7 mouse cellular contexts compared by ENCODE assay signal in genomic region chr15:83593702-83594512, GRCm38 (mm10). TPM values are rescaled to one million over a fixed set of nuclear protein-coding genes. Genes with fewer than 3 reads are reported as not detected.
DNase-seq lines count a peak whose midpoint lies in the region; ATAC-seq and TF ChIP-seq lines count a peak whose summit lies in the region.

No protein-coding gene starts in this region.

- H3K27me3 ChIP-seq in embryonic facial prominence, embryonic 10.5 days (replicated peaks; ENCODE audit: low read depth, poor library complexity, severe bottlenecking), result no peaks in the 10 kb centered on the region
- H3K27me3 ChIP-seq in intestine, postnatal 0 days (replicated peaks; ENCODE audit: control insufficient read depth, insufficient read depth, low read length), result no peaks in the 10 kb centered on the region
- no peaks in the 10 kb centered on the region for H3K27me3 ChIP-seq in neural tube, embryonic 12.5 days (replicated peaks)

- peak; percentile 60 for ATAC-seq in intestine, postnatal 0 days
- ATAC-seq in neural tube, embryonic 12.5 days (ENCODE audit: low FRiP score, low read depth), result peak; percentile 58; the same call in 1 of the 2 replicates

- WGBS in embryonic facial prominence, embryonic 10.5 days, result 12% methylated on average over 19 of the region's 19 CpGs
- 11% methylated on average over 19 of the region's 19 CpGs for WGBS in intestine, postnatal 0 days
- 11% methylated on average over 19 of the region's 19 CpGs for WGBS in neural tube, embryonic 12.5 days

- H3K4me2 ChIP-seq in intestine, postnatal 0 days (replicated peaks; ENCODE audit: low read depth), result peak overlapping the region; percentile 81
- H3K4me2 ChIP-seq in neural tube, embryonic 12.5 days (replicated peaks), result peak overlapping the region; percentile 78

- H3K4me3 ChIP-seq in embryonic facial prominence, embryonic 10.5 days, result peak overlapping the region; percentile 90
- H3K4me3 ChIP-seq in intestine, postnatal 0 days (ENCODE audit: low read depth, low read length), result peak overlapping the region; percentile 71
- H3K4me3 ChIP-seq in neural tube, embryonic 12.5 days, result peak overlapping the region; percentile 89

- H3K9ac ChIP-seq in intestine, postnatal 0 days (ENCODE audit: low read depth, low read length), result peak overlapping the region; percentile 54; the same call in 1 of the 2 replicates
- H3K9ac ChIP-seq in neural tube, embryonic 12.5 days, result peak overlapping the region; percentile 78

- peak overlapping the region; percentile 88 for H3K27ac ChIP-seq in embryonic facial prominence, embryonic 10.5 days (replicated peaks)
- peak overlapping the region; percentile 9; the same call in 1 of the 2 replicates for H3K27ac ChIP-seq in intestine, postnatal 0 days (ENCODE audit: low read depth, low read length)
- no peak overlapping the region for H3K27ac ChIP-seq in neural tube, embryonic 12.5 days

- DNase-seq in 3134 (ENCODE audit: extremely low read depth, insufficient read length, low spot score), result peak; percentile 43
- DNase-seq in 416B (ENCODE audit: low read depth), result peak; percentile 71
- peak; percentile 56 for DNase-seq in embryonic facial prominence, embryonic 10.5 days (ENCODE audit: low spot score)
- DNase-seq in adrenal gland, postnatal 14 days, result no peak
- no peak for DNase-seq in right cerebral cortex, postnatal 14 days

- H3K36me3 ChIP-seq in embryonic facial prominence, embryonic 10.5 days (replicated peaks), result peaks cover 39% of the 10 kb centered on the region
- H3K36me3 ChIP-seq in intestine, postnatal 0 days (ENCODE audit: control insufficient read depth, insufficient read depth), result no peaks in the 10 kb centered on the region
- peaks cover 4% of the 10 kb centered on the region; the same call in 1 of the 2 replicates for H3K36me3 ChIP-seq in neural tube, embryonic 12.5 days

- TF ChIP-seq CTCF in intestine, postnatal 0 days (IDR thresholded peaks at IDR 0.05; ENCODE audit: low read depth), result no peak

- peaks cover 28% of the 10 kb centered on the region for H3K4me1 ChIP-seq in embryonic facial prominence, embryonic 10.5 days
- H3K4me1 ChIP-seq in intestine, postnatal 0 days (replicated peaks; ENCODE audit: control insufficient read depth, insufficient read depth, low read length), result 0 out of 2 replicates have a peak, but pooled peaks cover 10% of the 10 kb centered on the region
- peaks cover 21% of the 10 kb centered on the region for H3K4me1 ChIP-seq in neural tube, embryonic 12.5 days

- no peaks in the 10 kb centered on the region for H3K9me3 ChIP-seq in embryonic facial prominence, embryonic 10.5 days
- no peaks in the 10 kb centered on the region for H3K9me3 ChIP-seq in intestine, postnatal 0 days (ENCODE audit: control insufficient read depth)
- H3K9me3 ChIP-seq in neural tube, embryonic 12.5 days, result no peaks in the 10 kb centered on the region

RNA-seq across cellular contexts. Expression of gene Ttll12, which starts 1.1 kb away (rescaled TPM):
- polyA plus RNA-seq in embryonic facial prominence, embryonic 10.5 days (2016; fragmentation: Nextera tagmentation; extraction: Ambion mirVana), result 62.8 and 64.3 TPM in 2 replicates
- polyA plus RNA-seq in intestine, postnatal 0 days (2015; fragmentation: Nextera tagmentation; extraction: Ambion mirVana), result 14.1 and 14.7 TPM in 2 replicates
- 42.7 and 44.9 TPM in 2 replicates for polyA plus RNA-seq in neural tube, embryonic 12.5 days (2016; fragmentation: Nextera tagmentation; extraction: Ambion mirVana)
- 22.3 and 22.6 TPM in 2 replicates for total RNA-seq in adrenal gland, postnatal 14 days (2021)

RNA-seq across cellular contexts. Expression of gene Mcat, which starts 30.3 kb away (rescaled TPM):
- 43.9 and 46.9 TPM in 2 replicates for polyA plus RNA-seq in embryonic facial prominence, embryonic 10.5 days (2016; fragmentation: Nextera tagmentation; extraction: Ambion mirVana)
- 15.9 and 16.8 TPM in 2 replicates for polyA plus RNA-seq in intestine, postnatal 0 days (2015; fragmentation: Nextera tagmentation; extraction: Ambion mirVana)
- 39.1 and 42.6 TPM in 2 replicates for polyA plus RNA-seq in neural tube, embryonic 12.5 days (2016; fragmentation: Nextera tagmentation; extraction: Ambion mirVana)
- 34.6 and 41.1 TPM in 2 replicates for total RNA-seq in adrenal gland, postnatal 14 days (2021)

RNA-seq across cellular contexts. Expression of gene Tspo, which starts 30.5 kb away (rescaled TPM):
- polyA plus RNA-seq in embryonic facial prominence, embryonic 10.5 days (2016; fragmentation: Nextera tagmentation; extraction: Ambion mirVana), result 34.1 and 35.6 TPM in 2 replicates
- polyA plus RNA-seq in intestine, postnatal 0 days (2015; fragmentation: Nextera tagmentation; extraction: Ambion mirVana), result 105 and 118 TPM in 2 replicates
- polyA plus RNA-seq in neural tube, embryonic 12.5 days (2016; fragmentation: Nextera tagmentation; extraction: Ambion mirVana), result 15.7 and 18.2 TPM in 2 replicates
- total RNA-seq in adrenal gland, postnatal 14 days (2021), result 344 and 362 TPM in 2 replicates

Comparison
In these comparisons a context has a peak if more than half of its experiments do, and no peak if none do; other contexts are left out.
1. DNase-seq: peak in 3134 (single experiment), 416B (single experiment) and embryonic facial prominence, embryonic 10.5 days (single experiment); none in adrenal gland, postnatal 14 days (single experiment) and right cerebral cortex, postnatal 14 days (single experiment).
2. Peak in every context shown above with its lines, with median percentiles within 50 percentile points of each other: H3K4me3 ChIP-seq.